Mouse (Mus musculus) stomach, embryonic 16.5 days (tissue): ENCODE data around the gene Rnps1. TPM values are rescaled to one million over a fixed set of nuclear protein-coding genes. Genes with fewer than 3 reads are reported as not detected.
"Not testable (repeated sequence)": the region's sequence is repeated elsewhere in the genome, so short reads cannot be mapped to it uniquely, and the experiment has no call there.

ENCODE experiments used
- ATAC-seq: fragments of 200-750 bp; cut with Nextera tagmentation; 2 replicates; pipeline ENCODE4 v1.8.0; 2017; ENCODE audit warnings: moderate number of reproducible peaks, moderate TSS enrichment; ENCODE audit not compliant: insufficient read depth, low FRiP score
- H3K27ac ChIP-seq: fragments of 300-500 bp; sonication (generic); 2 replicates; pipeline ENCODE4 v1.5.1; 2014; ENCODE audit warnings: low read length
- H3K27me3 ChIP-seq: fragments of 300-500 bp; sonication (generic); 2 replicates; pipeline ENCODE4 v1.6.1; 2014; ENCODE audit warnings: low read length, control low read depth, mixed read lengths; ENCODE audit not compliant: control insufficient read depth, insufficient read depth
- H3K36me3 ChIP-seq: fragments of 300-500 bp; sonication (generic); 2 replicates; pipeline ENCODE4 v1.6.1; 2014; ENCODE audit warnings: low read length; ENCODE audit not compliant: control insufficient read depth, insufficient read depth
- H3K4me1 ChIP-seq: fragments of 300-500 bp; sonication (generic); 2 replicates; pipeline ENCODE4 v1.6.1; 2014; ENCODE audit warnings: low read length, control low read depth, mixed read lengths; ENCODE audit not compliant: control insufficient read depth, insufficient read depth
- H3K4me2 ChIP-seq: fragments of 300-500 bp; sonication (generic); 2 replicates; pipeline ENCODE4 v1.6.1; 2014; ENCODE audit warnings: low read depth, low read length, mixed read lengths
- H3K4me3 ChIP-seq: fragments of 300-500 bp; sonication (generic); replicated peaks from 2 replicates; pipeline ENCODE4 v1.5.1; 2014; ENCODE audit warnings: mild to moderate bottlenecking, low read length
- H3K9ac ChIP-seq: fragments of 300-500 bp; sonication (generic); 2 replicates; pipeline ENCODE4 v1.6.1; 2014; ENCODE audit warnings: low read length
- H3K9me3 ChIP-seq: fragments of 300-500 bp; sonication (generic); replicated peaks from 2 replicates; pipeline ENCODE4 v1.6.1; 2016; ENCODE audit warnings: low read length, control low read depth; ENCODE audit not compliant: control insufficient read depth
- WGBS: fragments of 180-500 bp; shearing (Covaris S2); extraction: QIAGEN DNeasy Blood & Tissue Kit; methylation state at CpG from one replicate; pipeline ENCODE4 v1.1.7; 2014; 5-methylcytosine and 5-hydroxymethylcytosine counted together
- polyA plus RNA-seq: library from polyadenylated mRNA; unstranded; fragments of >200 nt; fragmentation: Nextera tagmentation; extraction: Ambion mirVana; gene quantifications from 2 replicates; pipeline ENCODE4 v1.2.1, GENCODE M21; 2015

The Rnps1 gene
- polyA plus RNA-seq, 1 experiment from 2014 or later = 217 TPM

DNA sequence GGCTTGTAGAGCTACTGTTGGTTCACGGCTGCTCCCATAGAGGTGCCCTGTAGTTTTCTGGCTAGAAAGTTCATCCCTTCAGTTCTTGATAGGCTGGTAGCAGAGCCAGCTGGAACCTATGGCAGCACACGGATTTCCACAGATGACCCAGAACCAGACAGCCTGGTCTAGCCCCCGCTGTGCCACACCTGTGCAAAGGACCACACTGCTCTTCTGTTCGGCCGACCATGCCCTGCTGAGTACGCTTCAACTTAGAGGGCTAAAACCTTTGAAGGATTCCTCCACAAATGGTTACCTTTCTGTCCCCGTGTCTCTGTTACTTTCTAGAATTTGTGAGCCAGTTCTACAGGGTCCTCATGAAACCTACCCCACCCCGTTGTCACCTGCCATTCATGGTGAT, 11.0 kb downstream of the Rnps1 start:
- H3K9me3 ChIP-seq, H3K4me1 ChIP-seq, H3K4me3 ChIP-seq, H3K4me2 ChIP-seq, H3K27me3 ChIP-seq, H3K27ac ChIP-seq, ATAC-seq, H3K9ac ChIP-seq: not testable (repeated sequence)
- H3K36me3 ChIP-seq = peaks cover 34% of the 10 kb centered on the region
- WGBS = 82% methylated on average over 6 of the region's 8 CpGs

DNA sequence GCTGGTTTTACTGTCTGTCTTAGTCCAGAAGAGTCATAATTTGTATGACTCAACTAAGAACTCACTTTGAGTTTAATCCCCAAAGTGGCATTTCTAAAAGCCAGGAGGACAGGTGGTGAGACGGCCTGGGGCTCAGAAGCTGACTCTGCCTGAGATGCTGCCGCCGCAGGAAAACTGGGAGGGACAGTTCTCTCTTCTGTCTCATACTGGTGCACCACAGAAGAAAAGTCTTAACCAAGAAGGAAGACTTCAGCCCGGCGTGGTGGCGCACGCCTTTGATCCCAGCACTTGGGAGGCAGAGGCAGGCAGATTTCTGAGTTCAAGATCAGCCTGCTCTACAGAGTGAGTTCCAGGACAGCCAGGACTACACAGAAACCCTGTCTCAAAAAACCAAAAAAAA, 11.5 kb downstream of the Rnps1 start:
- Histone ChIP-seq H3K4me2 (peak overlapping the region; percentile 73), H3K4me3 (no peak overlapping the region; the same call in 1 of the 2 replicates)

DNA sequence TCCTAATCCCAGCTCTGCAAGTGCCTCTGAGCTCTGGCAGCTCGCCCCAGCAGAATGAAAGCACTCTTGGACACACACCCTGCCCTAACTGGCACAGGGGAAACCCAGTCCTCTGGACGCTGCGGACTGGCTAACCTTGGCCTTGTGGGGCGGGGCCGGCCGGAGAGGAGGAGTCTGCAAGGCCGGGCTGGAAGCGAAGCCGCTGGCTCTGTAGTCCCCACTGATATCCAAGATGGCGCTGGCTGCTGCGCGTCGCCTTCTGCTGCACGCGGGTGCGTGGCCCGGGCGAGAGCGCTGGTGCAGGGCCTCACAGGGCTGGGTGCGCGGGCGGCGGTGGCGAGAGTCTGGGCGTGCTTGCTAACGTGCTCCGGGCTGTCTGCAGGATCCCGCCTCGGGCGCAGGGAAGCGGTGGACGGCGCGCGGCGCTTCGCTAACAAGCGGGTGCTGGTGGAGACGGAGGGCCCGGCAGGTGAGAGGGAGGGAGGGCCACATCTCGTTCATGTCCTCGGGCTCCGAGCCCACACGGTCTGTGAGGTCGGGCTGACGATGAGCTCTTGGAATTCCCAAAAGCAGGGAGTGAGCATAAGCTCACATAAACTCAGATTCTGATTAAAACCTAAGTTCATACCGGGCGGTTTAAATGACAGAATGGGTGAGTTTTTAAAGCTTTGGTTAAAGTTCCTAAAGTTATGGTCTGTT, 12.3 kb downstream of the Rnps1 start, which contains the start of gene Eci1:
Eci1 (plus strand) TSS at position 171 of the 699 bp plus-strand sequence.
- peak within 1 kb of the TSS; percentile 73 for H3K4me2 ChIP-seq
- H3K9ac ChIP-seq = peak within 1 kb of the TSS; percentile 94
- peak; percentile 98 for ATAC-seq
- peaks cover 23% of the 10 kb centered on the region for H3K36me3 ChIP-seq
- H3K4me1 ChIP-seq = peaks cover 4% of the 10 kb centered on the region; the same call in 1 of the 2 replicates
- peak within 1 kb of the TSS; percentile 84 for H3K4me3 ChIP-seq
- H3K9me3 ChIP-seq = no peaks in the 10 kb centered on the region
- no peaks in the 10 kb centered on the region for H3K27me3 ChIP-seq
- H3K27ac ChIP-seq = peak within 1 kb of the TSS; percentile 97
- WGBS = under 1% methylated on average over 47 of the region's 48 CpGs

More for the DNA sequence above, 11.5 kb downstream of the Rnps1 start:
- ATAC-seq = no peak
- Histone ChIP-seq H3K27me3 (no peaks in the 10 kb centered on the region), H3K27ac (peak overlapping the region; percentile 97), H3K36me3 (peaks cover 30% of the 10 kb centered on the region), H3K4me1 (peaks cover 4% of the 10 kb centered on the region; the same call in 1 of the 2 replicates), H3K9ac (peak overlapping the region; percentile 94; the same call in 1 of the 2 replicates), H3K9me3 (no peaks in the 10 kb centered on the region)
- WGBS = 85% methylated on average over 7 of the region's 7 CpGs

DNA sequence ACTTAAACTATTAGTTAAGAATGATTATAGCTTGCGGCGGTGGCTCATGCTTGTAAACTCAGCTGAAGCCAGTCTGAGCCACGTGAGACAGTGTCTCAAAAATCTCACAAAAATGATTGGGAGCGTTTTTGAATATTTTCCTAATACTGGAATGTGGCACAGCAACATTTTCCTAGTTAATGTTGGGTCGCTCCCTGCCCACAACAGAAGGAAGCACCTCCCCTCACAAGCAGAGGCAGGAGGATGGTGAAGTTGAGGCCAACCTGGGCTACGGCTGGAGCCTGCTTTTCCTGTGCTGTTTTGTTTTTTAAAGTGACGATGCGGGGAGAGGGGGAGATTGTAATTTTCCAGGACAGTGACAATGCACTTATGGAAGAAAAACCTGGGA, 12.8 kb downstream of the Rnps1 start:
- no peaks in the 10 kb centered on the region for H3K27me3 ChIP-seq
- peak overlapping the region; percentile 94 for H3K9ac ChIP-seq
- H3K27ac ChIP-seq = peak overlapping the region; percentile 97
- H3K4me1 ChIP-seq = peaks cover 4% of the 10 kb centered on the region; the same call in 1 of the 2 replicates
- H3K4me2 ChIP-seq = peak overlapping the region; percentile 73
- H3K9me3 ChIP-seq = no peaks in the 10 kb centered on the region
- 2% methylated on average over 8 of the region's 8 CpGs for WGBS
- H3K36me3 ChIP-seq = peaks cover 22% of the 10 kb centered on the region
- peak overlapping the region; percentile 84 for H3K4me3 ChIP-seq
- ATAC-seq = no peak

DNA sequence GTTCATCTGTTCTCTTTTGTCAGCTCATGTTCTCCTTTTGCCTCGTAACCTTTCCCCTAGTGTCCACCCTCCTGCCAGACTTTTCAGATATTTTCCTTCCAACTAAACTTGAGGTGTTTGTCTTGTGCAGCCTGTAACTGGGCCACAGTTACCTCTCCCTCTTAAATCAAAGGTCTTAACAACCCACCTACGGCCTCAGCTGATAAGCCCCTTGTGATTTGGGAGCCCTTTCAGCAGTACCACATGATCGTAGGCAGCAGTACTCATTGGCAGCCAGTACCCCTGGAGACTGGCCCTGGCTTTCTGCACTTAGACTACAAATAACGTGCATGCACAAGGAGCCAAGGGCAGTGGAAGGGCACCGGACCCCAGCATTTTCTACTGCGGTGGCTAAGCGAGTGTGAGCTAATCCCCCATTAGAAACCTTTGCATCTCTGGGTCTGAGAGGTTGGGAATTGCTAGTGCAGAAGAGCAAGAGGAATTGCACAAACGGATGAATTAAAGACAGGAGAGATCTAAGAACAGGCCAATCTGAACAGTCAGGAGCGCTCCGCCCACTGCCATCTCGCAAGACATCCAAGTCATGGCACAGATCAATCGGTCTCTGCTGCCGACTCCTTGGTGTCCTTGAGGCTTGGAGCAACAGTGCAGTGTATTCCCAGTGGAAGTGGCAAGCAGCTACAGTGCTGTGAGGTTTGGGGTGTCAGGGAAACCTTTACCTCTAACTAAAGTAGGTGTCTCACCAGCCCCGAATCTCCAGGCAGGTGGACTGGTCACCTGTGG, 15.0 kb downstream of the Rnps1 start:
- Histone ChIP-seq H3K4me3 (no peak overlapping the region), H3K27me3 (no peaks in the 10 kb centered on the region), H3K9me3 (no peaks in the 10 kb centered on the region), H3K4me1 (peaks cover 4% of the 10 kb centered on the region; the same call in 1 of the 2 replicates), H3K27ac (peak overlapping the region; percentile 56), H3K9ac (peak overlapping the region; percentile 38; the same call in 1 of the 2 replicates), H3K4me2 (peak overlapping the region; percentile 1), H3K36me3 (peaks cover 8% of the 10 kb centered on the region)
- 72% methylated on average over 14 of the region's 14 CpGs for WGBS
- ATAC-seq = peak; percentile 57; the same call in 1 of the 2 replicates

DNA sequence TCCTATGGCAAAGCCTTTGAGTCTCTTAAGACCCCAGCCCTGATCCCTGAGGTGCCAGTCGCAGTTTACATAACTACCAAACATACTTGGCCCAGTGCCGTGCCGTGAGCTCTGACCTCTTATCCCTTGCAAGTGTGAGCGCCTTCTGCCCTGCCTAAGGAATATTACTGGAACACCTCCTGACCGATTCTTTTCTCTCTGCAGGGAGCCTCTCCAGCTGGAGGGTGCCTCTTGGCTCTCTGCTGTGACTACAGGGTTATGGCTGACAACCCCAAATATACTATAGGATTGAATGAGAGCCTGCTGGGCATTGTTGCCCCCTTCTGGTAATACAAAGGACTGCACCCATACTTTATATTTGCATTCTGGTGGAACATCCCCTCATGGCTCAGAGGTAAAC, 22.7 kb downstream of the Rnps1 start:
- ATAC-seq = peak; percentile 3; the same call in 1 of the 2 replicates
- no peak overlapping the region for H3K27ac ChIP-seq
- peaks cover 13% of the 10 kb centered on the region; the same call in 1 of the 2 replicates for H3K36me3 ChIP-seq
- H3K9ac ChIP-seq = no peak overlapping the region
- WGBS = 66% methylated on average over 5 of the region's 5 CpGs
- H3K9me3 ChIP-seq = no peaks in the 10 kb centered on the region
- H3K4me3 ChIP-seq = no peak overlapping the region
- H3K4me1 ChIP-seq = no peaks in the 10 kb centered on the region
- no peaks in the 10 kb centered on the region for H3K27me3 ChIP-seq
- H3K4me2 ChIP-seq = no peak overlapping the region

DNA sequence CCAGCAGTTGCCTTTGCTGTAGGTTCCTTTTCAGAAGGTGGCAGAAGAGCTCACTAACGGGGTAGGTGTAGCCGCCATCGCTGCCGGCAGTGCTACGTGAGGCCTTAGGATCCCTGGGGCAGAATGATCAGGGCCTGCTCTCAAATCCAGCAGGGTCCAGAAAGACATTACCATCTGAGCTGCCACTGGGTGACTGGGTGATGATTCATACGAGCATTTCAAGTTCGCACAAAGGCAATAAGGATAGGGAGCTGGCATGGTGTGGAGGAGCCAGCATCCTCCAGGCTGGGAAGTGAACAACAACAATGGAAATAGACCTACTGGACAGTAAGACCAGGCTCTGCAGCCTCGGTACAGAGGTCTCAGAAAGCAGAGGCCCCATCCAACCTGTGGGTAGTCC, 26.0 kb downstream of the Rnps1 start:
- Histone ChIP-seq H3K4me2 (no peak overlapping the region), H3K27ac (no peak overlapping the region), H3K4me1 (no peaks in the 10 kb centered on the region), H3K4me3 (no peak overlapping the region), H3K9me3 (no peaks in the 10 kb centered on the region), H3K9ac (no peak overlapping the region), H3K36me3 (peaks cover 17% of the 10 kb centered on the region; the same call in 1 of the 2 replicates), H3K27me3 (no peaks in the 10 kb centered on the region)
- 89% methylated on average over 8 of the region's 8 CpGs for WGBS
- no peak for ATAC-seq

DNA sequence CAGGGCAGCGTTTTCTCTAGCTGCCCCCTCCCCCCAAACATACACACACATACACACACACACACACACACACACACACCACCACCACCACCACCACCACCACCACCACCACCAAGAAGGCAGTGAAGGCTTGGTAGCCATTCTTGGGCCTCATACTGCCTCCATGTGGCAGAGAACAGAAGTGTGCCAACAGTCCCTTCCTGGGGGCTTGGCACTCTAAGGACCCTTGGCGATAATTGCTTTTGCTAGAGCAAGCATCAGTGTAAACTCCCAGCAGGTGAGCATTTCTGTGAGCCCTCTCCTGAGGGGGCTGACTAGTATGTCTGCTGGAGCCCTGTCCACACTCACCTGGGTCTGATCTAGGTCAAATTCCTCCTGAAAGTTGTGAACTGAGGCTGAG, 26.8 kb downstream of the Rnps1 start:
- Histone ChIP-seq H3K4me3 (no peak overlapping the region), H3K4me1 (no peaks in the 10 kb centered on the region), H3K4me2 (no peak overlapping the region), H3K9ac (no peak overlapping the region), H3K36me3 (peaks cover 23% of the 10 kb centered on the region; the same call in 1 of the 2 replicates), H3K27ac (no peak overlapping the region; the same call in 1 of the 2 replicates), H3K27me3 (no peaks in the 10 kb centered on the region), H3K9me3 (no peaks in the 10 kb centered on the region)
- ATAC-seq = no peak
- WGBS = 21% methylated on average over 2 of the region's 2 CpGs

DNA sequence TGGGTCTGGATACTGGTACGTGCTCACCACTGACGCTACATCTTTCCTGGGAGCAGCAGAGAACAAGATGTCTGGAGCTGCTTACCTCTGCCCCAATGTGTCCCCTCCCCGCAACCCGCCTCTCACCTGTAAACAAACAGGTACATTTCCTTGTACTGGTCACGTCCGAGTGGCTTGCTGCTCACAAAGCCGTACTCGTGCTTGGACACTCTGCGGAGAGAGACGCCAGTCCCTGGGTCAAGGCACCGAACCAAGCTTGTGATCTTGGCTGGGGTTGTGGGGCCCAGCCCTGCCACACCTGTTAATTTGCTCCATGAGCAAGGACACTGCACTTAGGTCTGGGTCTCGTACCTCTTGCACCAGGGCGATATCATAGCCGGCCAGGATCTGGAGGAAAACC, 27.7 kb downstream of the Rnps1 start:
- 82% methylated on average over 14 of the region's 14 CpGs for WGBS
- H3K9ac ChIP-seq = peak overlapping the region; percentile 17; the same call in 1 of the 2 replicates
- H3K4me2 ChIP-seq = no peak overlapping the region
- H3K9me3 ChIP-seq = no peaks in the 10 kb centered on the region
- ATAC-seq = peak; percentile 57; the same call in 1 of the 2 replicates
- no peak overlapping the region for H3K4me3 ChIP-seq
- peaks cover 30% of the 10 kb centered on the region; the same call in 1 of the 2 replicates for H3K36me3 ChIP-seq
- peak overlapping the region; percentile 50 for H3K27ac ChIP-seq
- H3K27me3 ChIP-seq = no peaks in the 10 kb centered on the region
- H3K4me1 ChIP-seq = no peaks in the 10 kb centered on the region
